Mouse (Mus musculus) naive thymus-derived CD4-positive, alpha-beta T cell, adult 5 months (primary cell): ENCODE results near the gene Bzw1. TPM values are rescaled to one million over a fixed set of nuclear protein-coding genes. Genes with fewer than 3 reads are reported as not detected.

ENCODE experiments used
- polyA plus RNA-seq: library from polyadenylated mRNA; unstranded; fragments of 100-300 nt; shearing (Covaris generic); gene quantifications from one replicate; pipeline ENCODE4 v1.2.1, GENCODE M21; 2017

Bzw1 gene
- polyA plus RNA-seq, result 444 TPM

DNA sequence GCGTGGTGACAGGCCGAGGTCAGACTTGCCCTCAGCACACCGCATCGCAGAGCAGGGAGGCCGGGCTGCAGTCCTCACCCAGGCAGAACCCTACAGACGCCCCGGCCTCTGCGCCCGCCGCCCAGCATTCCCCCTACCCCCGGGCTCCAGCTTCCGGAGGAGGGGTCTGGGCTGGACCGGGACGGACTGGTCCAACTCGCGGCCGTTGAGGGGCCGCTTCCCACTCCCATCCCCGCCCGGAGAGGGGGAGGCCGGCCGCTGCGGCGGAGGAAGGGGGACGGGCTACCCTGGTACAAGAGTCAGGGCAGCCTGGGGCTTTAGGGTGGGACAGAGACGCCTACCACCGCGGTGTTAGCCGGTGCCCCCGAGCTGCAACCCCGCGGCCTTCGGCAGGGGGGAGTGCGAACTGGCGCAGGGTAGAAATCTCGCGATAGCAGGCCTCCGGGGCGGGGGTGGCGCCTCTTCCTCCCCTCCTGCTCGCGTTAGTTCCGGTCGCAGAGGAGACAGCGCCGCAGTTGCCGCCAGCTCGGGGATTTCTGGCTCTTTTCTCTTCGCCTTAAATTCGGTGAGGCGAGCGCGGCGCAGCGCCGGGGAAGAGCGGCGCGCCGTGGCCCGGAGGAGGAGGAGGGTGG is at the start of gene Bzw1:
Gene Bzw1, plus strand, starts transcription at position 247 of the 632 bp plus-strand sequence.

DNA sequence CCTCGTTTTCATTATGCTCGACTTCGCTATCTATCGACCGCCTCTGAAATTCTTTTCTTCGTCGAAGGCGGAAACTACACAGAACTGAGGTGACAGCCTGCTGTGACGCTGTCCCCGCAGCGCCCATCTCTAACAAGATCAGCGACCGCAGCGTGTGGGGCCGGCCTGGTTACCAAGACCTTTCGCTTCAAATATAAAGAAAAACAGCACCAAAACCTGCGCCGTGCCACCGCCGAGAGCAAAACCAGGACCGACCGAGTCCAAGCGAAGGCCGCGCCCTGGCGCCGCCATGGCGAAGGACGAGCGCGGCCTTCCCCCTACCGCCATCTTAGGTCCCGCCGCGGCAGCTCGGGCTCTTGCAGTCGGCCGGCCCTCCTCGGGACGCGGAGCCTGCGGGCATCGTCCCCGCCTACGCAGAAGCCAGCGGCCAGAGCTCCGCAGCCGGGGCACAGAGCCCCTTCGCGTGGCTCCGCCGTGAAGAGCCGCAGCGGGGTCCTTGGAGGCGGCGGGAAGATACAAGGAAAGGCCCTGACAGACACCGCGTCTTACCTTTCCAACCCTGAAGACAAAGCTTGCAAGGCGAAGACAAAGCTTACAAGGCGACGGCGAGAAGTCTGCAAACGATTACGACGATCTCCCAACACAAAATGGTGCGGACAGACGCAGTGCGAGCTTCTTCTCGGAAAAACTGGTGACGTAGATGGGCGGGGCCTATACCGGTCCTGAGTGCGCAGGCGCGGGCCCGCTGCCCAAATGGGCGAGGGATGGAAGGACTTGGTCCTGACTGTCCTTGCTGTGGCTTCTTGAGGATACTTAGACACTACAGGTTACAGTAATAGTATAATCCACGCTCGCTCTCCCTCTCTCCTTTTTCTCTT is 30.9 kb downstream of the Bzw1 start, which contains the start of gene Clk1:
Gene Clk1, minus strand, starts transcription at position 696 of the 878 bp plus-strand sequence.

DNA sequence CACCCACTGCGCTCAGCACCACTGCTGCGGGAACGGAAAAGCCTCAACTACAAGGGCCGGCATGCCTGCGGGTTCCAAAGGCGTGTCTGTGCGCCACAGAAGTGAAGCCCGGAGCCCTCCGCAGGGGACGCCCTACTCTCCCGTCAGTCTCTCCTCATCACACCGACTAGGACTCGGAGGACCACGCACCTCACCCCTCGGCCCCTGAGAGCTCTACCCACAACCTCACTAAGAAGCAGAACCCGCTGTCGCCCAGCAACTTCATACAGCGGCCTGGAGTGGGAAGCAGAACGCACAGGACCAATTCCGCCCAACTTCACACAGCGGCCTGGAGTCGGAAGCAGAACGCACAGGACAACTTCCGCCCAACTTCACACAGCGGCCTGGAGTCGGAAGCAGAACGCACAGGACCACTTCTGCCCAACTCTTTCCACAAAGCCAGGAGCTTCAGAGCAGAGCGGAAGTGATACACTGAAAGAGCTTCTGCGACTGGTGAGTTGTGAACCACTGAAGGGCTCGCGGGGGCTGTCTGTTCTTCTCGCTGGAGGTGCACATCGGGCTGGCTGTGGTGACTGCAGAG is 52.5 kb downstream of the Bzw1 start, which contains the start of the genes Nif3l1 and Ppil3:
Gene Nif3l1, plus strand, starts transcription at position 9 of the 580 bp plus-strand sequence.
Gene Ppil3, minus strand, starts transcription at position 344 of the 580 bp plus-strand sequence.

Other genes with a start within 250 kb of the Bzw1 start
- not detected for gene Aox4, start 182.5 kb upstream of the Bzw1 start, polyA plus RNA-seq
- not detected for gene Aox2, start 114.6 kb upstream of the Bzw1 start, polyA plus RNA-seq
- 1,263 TPM for gene Clk1, start 31.2 kb downstream of the Bzw1 start, polyA plus RNA-seq
- gene Nif3l1, start 52.3 kb downstream of the Bzw1 start, polyA plus RNA-seq, result 33.1 TPM
- 38.2 TPM for gene Ppil3, start 52.6 kb downstream of the Bzw1 start, polyA plus RNA-seq
- gene Orc2, start 112.2 kb downstream of the Bzw1 start, polyA plus RNA-seq, result 28.1 TPM
- 11.6 TPM for gene Fam126b, start 193.4 kb downstream of the Bzw1 start, polyA plus RNA-seq
- 67.8 TPM for gene Ndufb3, start 193.5 kb downstream of the Bzw1 start, polyA plus RNA-seq